Mouse (Mus musculus): Measurements from ENCODE around the gene 4933425L06Rik. TPM values are rescaled to one million over a fixed set of nuclear protein-coding genes. Genes with fewer than 3 reads are reported as not detected.

4933425L06Rik gene
- total and polyA plus RNA-seq, 2 experiments from 2014 or later, result not detected

GRCm38 (mm10) chr13:105121617-105122016, 39.7 kb downstream of the 4933425L06Rik start:
- Histone ChIP-seq H3K4me3 (ENCODE audit: low read depth, low read length) (no peak overlapping the region), H3K36me3 (ENCODE audit: insufficient read depth, low read length) (no peaks in the 10 kb centered on the region), H3K9me3 (ENCODE audit: low read length) (no peaks in the 10 kb centered on the region), H3K27me3 (ENCODE audit: insufficient read depth, low read length) (no peaks in the 10 kb centered on the region), H3K4me1 (ENCODE audit: insufficient read depth, low read length) (no peaks in the 10 kb centered on the region), H3K4me2 (ENCODE audit: low read depth, low read length, poor library complexity, severe bottlenecking) (no peak overlapping the region), H3K27ac (ENCODE audit: low read depth, low read length) (no peak overlapping the region), H3K9ac (replicated peaks; ENCODE audit: low read length, poor library complexity, severe bottlenecking) (no peak overlapping the region)
- ATAC-seq (ENCODE audit: low FRiP score) (no peak), DNase-seq (ENCODE audit: low spot score) (no peak)
- no peak for TF ChIP-seq CTCF (IDR thresholded peaks at IDR 0.05)

GRCm38 (mm10) chr13:105122092-105122491, 40.2 kb downstream of the 4933425L06Rik start:
- Histone ChIP-seq H3K27me3 (ENCODE audit: insufficient read depth, low read length) (no peaks in the 10 kb centered on the region), H3K27ac (ENCODE audit: low read depth, low read length) (no peak overlapping the region), H3K4me2 (ENCODE audit: low read depth, low read length, poor library complexity, severe bottlenecking) (no peak overlapping the region), H3K36me3 (ENCODE audit: insufficient read depth, low read length) (no peaks in the 10 kb centered on the region), H3K4me1 (ENCODE audit: insufficient read depth, low read length) (no peaks in the 10 kb centered on the region), H3K4me3 (ENCODE audit: low read depth, low read length) (no peak overlapping the region), H3K9me3 (ENCODE audit: low read length) (no peaks in the 10 kb centered on the region), H3K9ac (replicated peaks; ENCODE audit: low read length, poor library complexity, severe bottlenecking) (no peak overlapping the region)
- 92% methylated on average over 3 of the region's 3 CpGs for WGBS
- DNase-seq (ENCODE audit: low spot score) (no peak), ATAC-seq (ENCODE audit: low FRiP score) (no peak)
- no peak for TF ChIP-seq CTCF (IDR thresholded peaks at IDR 0.05)

- H3K36me3 ChIP-seq (ENCODE audit: insufficient read depth, low read length), result no peaks in the 10 kb centered on the region
- H3K4me2 ChIP-seq (ENCODE audit: low read depth, low read length, poor library complexity, severe bottlenecking), result no peak overlapping the region
- TF ChIP-seq CTCF (IDR thresholded peaks at IDR 0.05), result no peak
- DNase-seq (ENCODE audit: low spot score), result no peak
- WGBS, result 85% methylated on average over 6 of the region's 6 CpGs
- H3K27me3 ChIP-seq (ENCODE audit: insufficient read depth, low read length), result no peaks in the 10 kb centered on the region
- no peaks in the 10 kb centered on the region for H3K9me3 ChIP-seq (ENCODE audit: low read length)
- H3K4me1 ChIP-seq (ENCODE audit: insufficient read depth, low read length), result no peaks in the 10 kb centered on the region
- H3K4me3 ChIP-seq (ENCODE audit: low read depth, low read length), result no peak overlapping the region
- ATAC-seq (ENCODE audit: low FRiP score), result no peak
- H3K27ac ChIP-seq (ENCODE audit: low read depth, low read length), result no peak overlapping the region
- no peak overlapping the region for H3K9ac ChIP-seq (replicated peaks; ENCODE audit: low read length, poor library complexity, severe bottlenecking)
These were observed 48.2 kb downstream of the 4933425L06Rik start for GRCm38 (mm10) chr13:105130080-105130479.

GRCm38 (mm10) chr13:105132370-105132769, 50.4 kb downstream of the 4933425L06Rik start:
- whole genome bisulfite sequencing, result 64% methylated on average over 6 of the region's 6 CpGs
- H3K9ac ChIP-seq (replicated peaks; ENCODE audit: low read length, poor library complexity, severe bottlenecking), result no peak overlapping the region
- H3K27me3 ChIP-seq (ENCODE audit: insufficient read depth, low read length), result no peaks in the 10 kb centered on the region
- ATAC-seq (ENCODE audit: low FRiP score) (no peak), DNase-seq (ENCODE audit: low spot score) (no peak)
- H3K4me3 ChIP-seq (ENCODE audit: low read depth, low read length), result no peak overlapping the region
- no peak overlapping the region for H3K27ac ChIP-seq (ENCODE audit: low read depth, low read length)
- TF ChIP-seq CTCF (IDR thresholded peaks at IDR 0.05), result no peak
- H3K4me2 ChIP-seq (ENCODE audit: low read depth, low read length, poor library complexity, severe bottlenecking), result no peak overlapping the region
- no peaks in the 10 kb centered on the region for H3K9me3 ChIP-seq (ENCODE audit: low read length)
- no peaks in the 10 kb centered on the region for H3K4me1 ChIP-seq (ENCODE audit: insufficient read depth, low read length)
- no peaks in the 10 kb centered on the region for H3K36me3 ChIP-seq (ENCODE audit: insufficient read depth, low read length)

GRCm38 (mm10) chr13:105132776-105133175, 50.9 kb downstream of the 4933425L06Rik start:
- no peak for DNase-seq (ENCODE audit: low spot score)
- 77% methylated on average over 2 of the region's 2 CpGs for WGBS
- no peaks in the 10 kb centered on the region for H3K27me3 ChIP-seq (ENCODE audit: insufficient read depth, low read length)
- H3K4me1 ChIP-seq (ENCODE audit: insufficient read depth, low read length), result no peaks in the 10 kb centered on the region
- no peaks in the 10 kb centered on the region for H3K36me3 ChIP-seq (ENCODE audit: insufficient read depth, low read length)
- ATAC-seq (ENCODE audit: low FRiP score), result no peak
- no peak overlapping the region for H3K9ac ChIP-seq (replicated peaks; ENCODE audit: low read length, poor library complexity, severe bottlenecking)
- no peak overlapping the region for H3K27ac ChIP-seq (ENCODE audit: low read depth, low read length)
- H3K4me3 ChIP-seq (ENCODE audit: low read depth, low read length), result no peak overlapping the region
- H3K4me2 ChIP-seq (ENCODE audit: low read depth, low read length, poor library complexity, severe bottlenecking), result no peak overlapping the region
- H3K9me3 ChIP-seq (ENCODE audit: low read length), result no peaks in the 10 kb centered on the region
- no peak for TF ChIP-seq CTCF (IDR thresholded peaks at IDR 0.05)

- WGBS, result 74% methylated on average over 5 of the region's 5 CpGs
- DNase-seq (ENCODE audit: low spot score) (no peak), ATAC-seq (ENCODE audit: low FRiP score) (no peak)
- Histone ChIP-seq H3K4me3 (ENCODE audit: low read depth, low read length) (no peak overlapping the region), H3K9ac (replicated peaks; ENCODE audit: low read length, poor library complexity, severe bottlenecking) (no peak overlapping the region), H3K4me1 (ENCODE audit: insufficient read depth, low read length) (no peaks in the 10 kb centered on the region), H3K9me3 (ENCODE audit: low read length) (no peaks in the 10 kb centered on the region), H3K27ac (ENCODE audit: low read depth, low read length) (no peak overlapping the region), H3K4me2 (ENCODE audit: low read depth, low read length, poor library complexity, severe bottlenecking) (no peak overlapping the region), H3K27me3 (ENCODE audit: insufficient read depth, low read length) (no peaks in the 10 kb centered on the region), H3K36me3 (ENCODE audit: insufficient read depth, low read length) (no peaks in the 10 kb centered on the region)
- no peak for TF ChIP-seq CTCF (IDR thresholded peaks at IDR 0.05)
These were observed 52.5 kb downstream of the 4933425L06Rik start for GRCm38 (mm10) chr13:105134397-105134796.

All from midbrain, postnatal 0 days (tissue).